Mouse (Mus musculus) frontal cortex, postnatal 10 days (tissue): Measurements from ENCODE around the gene Smarcad1.
"Not testable (repeated sequence)": the region's sequence is repeated elsewhere in the genome, so short reads cannot be mapped to it uniquely, and the experiment has no call there.

Experiments used
- DNase-seq, 2 experiments: peaks; one replicate each; pipeline ENCODE4 v3.0.0; 2022; ENCODE audit warnings: low spot score in 2 of 2, mixed read lengths in 1 of 2

The Smarcad1 gene

GRCm38 (mm10) chr6:65042491-65043171 is at the start of gene Smarcad1:
Smarcad1 (plus strand) TSS chr6:65042583.
- DNase-seq: peak; percentile 88 to 92

GRCm38 (mm10) chr6:64996824-64997421 is 45.5 kb upstream of the Smarcad1 start:
- DNase-seq: peak in 1 of 2 experiments; percentile 7

GRCm38 (mm10) chr6:64997805-64998204 is 44.6 kb upstream of the Smarcad1 start:
- DNase-seq: no peak

GRCm38 (mm10) chr6:65000757-65001156 is 41.6 kb upstream of the Smarcad1 start:
- DNase-seq: peak in 1 of 2 experiments; percentile 14

GRCm38 (mm10) chr6:65002196-65002595 is 40.2 kb upstream of the Smarcad1 start:
- no peak for DNase-seq

GRCm38 (mm10) chr6:65008836-65009235 is 33.5 kb upstream of the Smarcad1 start:
- DNase-seq: no peak

- DNase-seq: no peak
Measured at GRCm38 (mm10) chr6:65011444-65011990, 30.9 kb upstream of the Smarcad1 start.

- no peak for DNase-seq
Measured at GRCm38 (mm10) chr6:65012142-65012541, 30.2 kb upstream of the Smarcad1 start.

- DNase-seq: no peak
Measured at GRCm38 (mm10) chr6:65017566-65017965, 24.8 kb upstream of the Smarcad1 start.

GRCm38 (mm10) chr6:65018966-65019365 is 23.4 kb upstream of the Smarcad1 start:
- not testable (repeated sequence) for DNase-seq

- no peak for DNase-seq
Measured at GRCm38 (mm10) chr6:65021883-65022282, 20.5 kb upstream of the Smarcad1 start.

- DNase-seq: no peak
Measured at GRCm38 (mm10) chr6:65023053-65023452, 19.3 kb upstream of the Smarcad1 start.

GRCm38 (mm10) chr6:65024668-65025067 is 17.7 kb upstream of the Smarcad1 start:
- no peak for DNase-seq

GRCm38 (mm10) chr6:65025130-65025529 is 17.3 kb upstream of the Smarcad1 start:
- no peak for DNase-seq

GRCm38 (mm10) chr6:65034661-65035060 is 7.7 kb upstream of the Smarcad1 start:
- DNase-seq: no peak

GRCm38 (mm10) chr6:65035469-65035868 is 6.9 kb upstream of the Smarcad1 start:
- no peak for DNase-seq

GRCm38 (mm10) chr6:65041932-65042331 is 451 bp upstream of the Smarcad1 start:
- no peak for DNase-seq

- DNase-seq: no peak
Measured at GRCm38 (mm10) chr6:65043241-65043640, 858 bp downstream of the Smarcad1 start.

- DNase-seq: no peak
Measured at GRCm38 (mm10) chr6:65049100-65049499, 6.7 kb downstream of the Smarcad1 start.

- DNase-seq: no peak
Measured at GRCm38 (mm10) chr6:65056620-65057019, 14.2 kb downstream of the Smarcad1 start.

- not testable (repeated sequence) for DNase-seq
Measured at GRCm38 (mm10) chr6:65057137-65057536, 14.8 kb downstream of the Smarcad1 start.

- no peak for DNase-seq
Measured at GRCm38 (mm10) chr6:65061049-65061448, 18.7 kb downstream of the Smarcad1 start.

GRCm38 (mm10) chr6:65075201-65075600 is 32.8 kb downstream of the Smarcad1 start:
- no peak for DNase-seq
